Mouse (Mus musculus): ENCODE results near the gene Rnf26. TPM values are rescaled to one million over a fixed set of nuclear protein-coding genes. Genes with fewer than 3 reads are reported as not detected.
A peak's percentile ranks its signal among the peaks of the same experiment; 100 is the strongest.

Rnf26 gene
- total RNA-seq, 1 experiment = 19.9 TPM

- Histone ChIP-seq H3K27ac (ENCODE audit: insufficient read depth, low read depth, low read length, poor library complexity, severe bottlenecking) (no peak overlapping the region), H3K4me3 (ENCODE audit: insufficient read depth in 1 of 2, low read depth in 1 of 2, low read length in 2 of 2, poor library complexity in 1 of 2, severe bottlenecking in 1 of 2) (no peak overlapping the region), H3K4me1 (ENCODE audit: control insufficient read depth in 2 of 2, insufficient read depth in 2 of 2, low read length in 2 of 2, poor library complexity in 1 of 2) (peaks cover 2 to 10% of the 10 kb centered on the region in 2 experiments; a peak in 2 of 4 replicates), H3K36me3 (ENCODE audit: control insufficient read depth, insufficient read depth, low read length, poor library complexity, severe bottlenecking) (no peaks in the 10 kb centered on the region), H3K9ac (ENCODE audit: insufficient read depth, low read depth, low read length, poor library complexity, severe bottlenecking) (no peak overlapping the region), H3K9me3 (ENCODE audit: control insufficient read depth, insufficient read depth, low read depth, low read length) (no peaks in the 10 kb centered on the region)
- TF ChIP-seq ZNF384 (IDR thresholded peaks at IDR 0.05; ENCODE audit: low read depth, low read length) (no peak), MAFK (IDR thresholded peaks at IDR 0.05; ENCODE audit: insufficient read depth, low read depth, low read length) (0 out of 2 replicates have a peak, but pooled peaks have one; percentile 24), CHD2 (IDR thresholded peaks at IDR 0.05; ENCODE audit: low read depth, low read length) (no peak), HCFC1 (IDR thresholded peaks at IDR 0.05; ENCODE audit: borderline replicate concordance, insufficient read depth, low read length) (no peak), ZC3H11A (IDR thresholded peaks at IDR 0.05; ENCODE audit: borderline replicate concordance, low read depth, low read length) (no peak)
- no peak for DNase-seq (ENCODE audit: low read depth, low spot score)
- in situ Hi-C loops (cut with MboI; ENCODE audit: low sequenced_read_pairs in 2 of 2, unreplicated experiment in 2 of 2) = no loop called here
These were observed 34.2 kb downstream of the Rnf26 start for GRCm38 (mm10) chr9:44078955-44079756.

GRCm38 (mm10) chr9:44078136-44078797 lies 35.0 kb downstream of the Rnf26 start:
- no peaks in the 10 kb centered on the region for H3K9me3 ChIP-seq (ENCODE audit: control insufficient read depth, insufficient read depth, low read depth, low read length)
- TF ChIP-seq ZC3H11A (IDR thresholded peaks at IDR 0.05; ENCODE audit: borderline replicate concordance, low read depth, low read length) (no peak), MAFK (IDR thresholded peaks at IDR 0.05; ENCODE audit: insufficient read depth, low read depth, low read length) (no peak), HCFC1 (IDR thresholded peaks at IDR 0.05; ENCODE audit: borderline replicate concordance, insufficient read depth, low read length) (no peak), ZNF384 (IDR thresholded peaks at IDR 0.05; ENCODE audit: low read depth, low read length) (no peak)
- H3K27ac ChIP-seq (ENCODE audit: insufficient read depth, low read depth, low read length, poor library complexity, severe bottlenecking) = no peak overlapping the region
- no peak overlapping the region for H3K9ac ChIP-seq (ENCODE audit: insufficient read depth, low read depth, low read length, poor library complexity, severe bottlenecking)
- H3K36me3 ChIP-seq (ENCODE audit: control insufficient read depth, insufficient read depth, low read length, poor library complexity, severe bottlenecking) = no peaks in the 10 kb centered on the region
- H3K4me1 ChIP-seq (ENCODE audit: control insufficient read depth in 2 of 2, insufficient read depth in 2 of 2, low read length in 2 of 2, poor library complexity in 1 of 2) = peaks cover 0 to 6% of the 10 kb centered on the region in 2 experiments; a peak in 1 of 4 replicates
- no peak overlapping the region for H3K4me3 ChIP-seq (ENCODE audit: insufficient read depth in 1 of 2, low read depth in 1 of 2, low read length in 2 of 2, poor library complexity in 1 of 2, severe bottlenecking in 1 of 2)
- DNase-seq (ENCODE audit: low read depth, low spot score) = no peak
- in situ Hi-C loops (cut with MboI; ENCODE audit: low sequenced_read_pairs in 2 of 2, unreplicated experiment in 2 of 2) = no loop called here

- Histone ChIP-seq H3K4me1 (ENCODE audit: control insufficient read depth in 2 of 2, insufficient read depth in 2 of 2, low read length in 2 of 2, poor library complexity in 1 of 2) (peaks cover 0 to 6% of the 10 kb centered on the region in 2 experiments; a peak in 1 of 4 replicates), H3K9ac (ENCODE audit: insufficient read depth, low read depth, low read length, poor library complexity, severe bottlenecking) (no peak overlapping the region), H3K27ac (ENCODE audit: insufficient read depth, low read depth, low read length, poor library complexity, severe bottlenecking) (no peak overlapping the region), H3K4me3 (ENCODE audit: insufficient read depth in 1 of 2, low read depth in 1 of 2, low read length in 2 of 2, poor library complexity in 1 of 2, severe bottlenecking in 1 of 2) (no peak overlapping the region), H3K36me3 (ENCODE audit: control insufficient read depth, insufficient read depth, low read length, poor library complexity, severe bottlenecking) (no peaks in the 10 kb centered on the region), H3K9me3 (ENCODE audit: control insufficient read depth, insufficient read depth, low read depth, low read length) (no peaks in the 10 kb centered on the region)
- in situ Hi-C loops (cut with MboI; ENCODE audit: low sequenced_read_pairs in 2 of 2, unreplicated experiment in 2 of 2) = no loop called here
- TF ChIP-seq ZC3H11A (IDR thresholded peaks at IDR 0.05; ENCODE audit: borderline replicate concordance, low read depth, low read length) (no peak), CHD2 (IDR thresholded peaks at IDR 0.05; ENCODE audit: low read depth, low read length) (no peak), MAFK (IDR thresholded peaks at IDR 0.05; ENCODE audit: insufficient read depth, low read depth, low read length) (no peak), HCFC1 (IDR thresholded peaks at IDR 0.05; ENCODE audit: borderline replicate concordance, insufficient read depth, low read length) (no peak), ZNF384 (IDR thresholded peaks at IDR 0.05; ENCODE audit: low read depth, low read length) (no peak)
- no peak for DNase-seq (ENCODE audit: low read depth, low spot score)
These were observed 35.9 kb downstream of the Rnf26 start for GRCm38 (mm10) chr9:44077266-44077910.

- H3K36me3 ChIP-seq (ENCODE audit: control insufficient read depth, insufficient read depth, low read length, poor library complexity, severe bottlenecking) = no peaks in the 10 kb centered on the region
- peak; percentile 79 for DNase-seq (ENCODE audit: low read depth, low spot score)
- H3K4me1 ChIP-seq (ENCODE audit: control insufficient read depth in 2 of 2, insufficient read depth in 2 of 2, low read length in 2 of 2, poor library complexity in 1 of 2) = peaks cover 0 to 9% of the 10 kb centered on the region in 2 experiments; a peak in 1 of 4 replicates
- H3K4me3 ChIP-seq (ENCODE audit: insufficient read depth in 1 of 2, low read depth in 1 of 2, low read length in 2 of 2, poor library complexity in 1 of 2, severe bottlenecking in 1 of 2) = no peak overlapping the region
- H3K9ac ChIP-seq (ENCODE audit: insufficient read depth, low read depth, low read length, poor library complexity, severe bottlenecking) = no peak overlapping the region
- in situ Hi-C loops (cut with MboI; ENCODE audit: low sequenced_read_pairs in 2 of 2, unreplicated experiment in 2 of 2) = no loop called here
- no peaks in the 10 kb centered on the region for H3K9me3 ChIP-seq (ENCODE audit: control insufficient read depth, insufficient read depth, low read depth, low read length)
- no peak for TF ChIP-seq CHD2 (IDR thresholded peaks at IDR 0.05; ENCODE audit: low read depth, low read length)
- no peak for TF ChIP-seq ZC3H11A (IDR thresholded peaks at IDR 0.05; ENCODE audit: borderline replicate concordance, low read depth, low read length)
- no peak for TF ChIP-seq ZNF384 (IDR thresholded peaks at IDR 0.05; ENCODE audit: low read depth, low read length)
- no peak for TF ChIP-seq MAFK (IDR thresholded peaks at IDR 0.05; ENCODE audit: insufficient read depth, low read depth, low read length)
- no peak for TF ChIP-seq HCFC1 (IDR thresholded peaks at IDR 0.05; ENCODE audit: borderline replicate concordance, insufficient read depth, low read length)
- H3K27ac ChIP-seq (ENCODE audit: insufficient read depth, low read depth, low read length, poor library complexity, severe bottlenecking) = no peak overlapping the region
These were observed 36.6 kb downstream of the Rnf26 start for GRCm38 (mm10) chr9:44076764-44077120.
